Mouse (Mus musculus): ENCODE results near the gene Topaz1. TPM values are rescaled to one million over a fixed set of nuclear protein-coding genes. Genes with fewer than 3 reads are reported as not detected.
A peak's percentile ranks its signal among the peaks of the same experiment; 100 is the strongest.
"Not testable (repeated sequence)": the region's sequence is repeated elsewhere in the genome, so short reads cannot be mapped to it uniquely, and the experiment has no call there.

Topaz1 gene
- total RNA-seq, 2 experiments from 2014 or later = not detected

GRCm38 (mm10) chr9:122812386-122812785, 65.2 kb downstream of the Topaz1 start:
- no peak for DNase-seq

GRCm38 (mm10) chr9:122814775-122815174, 67.6 kb downstream of the Topaz1 start:
- DNase-seq = no peak

- no peak for DNase-seq
Measured at GRCm38 (mm10) chr9:122815239-122815851, 68.2 kb downstream of the Topaz1 start.

GRCm38 (mm10) chr9:122823374-122824017, 76.3 kb downstream of the Topaz1 start:
- no peak for DNase-seq

- DNase-seq = no peak
Measured at GRCm38 (mm10) chr9:122826743-122827142, 79.6 kb downstream of the Topaz1 start.

- no peak for DNase-seq
Measured at GRCm38 (mm10) chr9:122829826-122830380, 82.8 kb downstream of the Topaz1 start.

- DNase-seq = no peak
Measured at GRCm38 (mm10) chr9:122836126-122836525, 89.0 kb downstream of the Topaz1 start.

- peak; percentile 45 to 68 for DNase-seq
Measured at GRCm38 (mm10) chr9:122836790-122837189, 89.6 kb downstream of the Topaz1 start.

GRCm38 (mm10) chr9:122837216-122837615, 90.1 kb downstream of the Topaz1 start:
- DNase-seq = no peak

- no peak for DNase-seq
Measured at GRCm38 (mm10) chr9:122837680-122838079, 90.5 kb downstream of the Topaz1 start.

GRCm38 (mm10) chr9:122843760-122844159, 96.6 kb downstream of the Topaz1 start, which contains the start of gene Gm35549:
Gene Gm35549, minus strand, starts transcription at chr9:122844035.
- DNase-seq = no peak

- DNase-seq = no peak
Measured at GRCm38 (mm10) chr9:122845621-122846020, 98.5 kb downstream of the Topaz1 start.

GRCm38 (mm10) chr9:122846156-122846555, 99.0 kb downstream of the Topaz1 start:
- peak; percentile 41 to 48 for DNase-seq

- DNase-seq = not testable (repeated sequence)
Measured at GRCm38 (mm10) chr9:122847811-122848311, 100.7 kb downstream of the Topaz1 start.

Other genes with a start within 250 kb of the Topaz1 start
- 10 to 100 TPM; 20.0 to 21.7 TPM for gene Tcaim, start 58.2 kb downstream of the Topaz1 start, total RNA-seq (2021)
- not detected for gene Gm35549, start 96.7 kb downstream of the Topaz1 start, total RNA-seq (2021)
- 100 to 1,000 TPM; 155 to 161 TPM for gene Zfp445, start 118.7 kb downstream of the Topaz1 start, total RNA-seq (2021)
- 1 to 10 TPM; 4.5 to 5.1 TPM for gene Zkscan7, start 138.3 kb downstream of the Topaz1 start, total RNA-seq (2021)
- gene Zfp105, start 175.7 kb downstream of the Topaz1 start, total RNA-seq (2021) = 1 to 10 TPM; 6.3 to 6.9 TPM
- gene 1110059G10Rik, start 203.7 kb downstream of the Topaz1 start, total RNA-seq (2021) = 10 to 100 TPM; 20.3 to 20.7 TPM
- gene Kif15, start 203.7 kb downstream of the Topaz1 start, total RNA-seq (2021) = 1 to 10 TPM; 1.8 to 2.8 TPM

Measured in layer of hippocampus, postnatal 36 days (tissue).